Mouse (Mus musculus): ENCODE results near the gene Snx22. TPM values are rescaled to one million over a fixed set of nuclear protein-coding genes. Genes with fewer than 3 reads are reported as not detected.

The Snx22 gene
- polyA plus RNA-seq, 1 experiment from 2014 or later = 5.3 TPM

GRCm38 (mm10) chr9:66091327-66092231, 22.1 kb upstream of the Snx22 start:
- no peak overlapping the region for H3K4me2 ChIP-seq (replicated peaks)
- WGBS = 50% methylated on average over 6 of the region's 6 CpGs
- no peaks in the 10 kb centered on the region for H3K9me3 ChIP-seq
- H3K27ac ChIP-seq = no peak overlapping the region
- H3K4me3 ChIP-seq = no peak overlapping the region
- H3K9ac ChIP-seq = 0 out of 2 replicates have a peak overlapping the region, but pooled peaks have one; percentile 1
- peaks cover 98% of the 10 kb centered on the region for H3K36me3 ChIP-seq
- peaks cover 8% of the 10 kb centered on the region; the same call in 1 of the 2 replicates for H3K4me1 ChIP-seq
- no peaks in the 10 kb centered on the region for H3K27me3 ChIP-seq
- ATAC-seq (ENCODE audit: low FRiP score, low read depth) = no peak

- no peak overlapping the region for H3K4me3 ChIP-seq
- WGBS = 83% methylated on average over 13 of the region's 13 CpGs
- peaks cover 8% of the 10 kb centered on the region; the same call in 1 of the 2 replicates for H3K4me1 ChIP-seq
- no peak overlapping the region for H3K4me2 ChIP-seq (replicated peaks)
- H3K27ac ChIP-seq = peak overlapping the region; percentile 22; the same call in 1 of the 2 replicates
- H3K36me3 ChIP-seq = peaks cover 97% of the 10 kb centered on the region
- H3K9ac ChIP-seq = peak overlapping the region; percentile 4; the same call in 1 of the 2 replicates
- ATAC-seq (ENCODE audit: low FRiP score, low read depth) = no peak
- H3K9me3 ChIP-seq = no peaks in the 10 kb centered on the region
- no peaks in the 10 kb centered on the region for H3K27me3 ChIP-seq
Observed at GRCm38 (mm10) chr9:66090593-66091244, 21.2 kb upstream of the Snx22 start.

GRCm38 (mm10) chr9:66088411-66088810, 18.9 kb upstream of the Snx22 start:
- no peak overlapping the region for H3K4me3 ChIP-seq
- WGBS = 55% methylated on average over 4 of the region's 4 CpGs
- no peaks in the 10 kb centered on the region for H3K9me3 ChIP-seq
- H3K9ac ChIP-seq = no peak overlapping the region
- H3K4me1 ChIP-seq = peaks cover 8% of the 10 kb centered on the region; the same call in 1 of the 2 replicates
- H3K4me2 ChIP-seq (replicated peaks) = no peak overlapping the region
- no peak for ATAC-seq (ENCODE audit: low FRiP score, low read depth)
- H3K27me3 ChIP-seq = no peaks in the 10 kb centered on the region
- H3K36me3 ChIP-seq = peaks cover 74% of the 10 kb centered on the region
- 0 out of 2 replicates have a peak overlapping the region, but pooled peaks have one; percentile 22 for H3K27ac ChIP-seq

- no peak overlapping the region for H3K27ac ChIP-seq
- peaks cover 60% of the 10 kb centered on the region for H3K36me3 ChIP-seq
- no peaks in the 10 kb centered on the region for H3K4me1 ChIP-seq
- H3K27me3 ChIP-seq = no peaks in the 10 kb centered on the region
- H3K4me3 ChIP-seq = no peak overlapping the region
- no peaks in the 10 kb centered on the region for H3K9me3 ChIP-seq
- H3K4me2 ChIP-seq (replicated peaks) = no peak overlapping the region
- H3K9ac ChIP-seq = no peak overlapping the region
- ATAC-seq (ENCODE audit: low FRiP score, low read depth) = no peak
- WGBS = 93% methylated on average over 7 of the region's 7 CpGs
Observed at GRCm38 (mm10) chr9:66087062-66087461, 17.5 kb upstream of the Snx22 start.

GRCm38 (mm10) chr9:66084171-66084570, 14.7 kb upstream of the Snx22 start:
- 88% methylated on average over 3 of the region's 3 CpGs for WGBS
- Histone ChIP-seq H3K27me3 (no peaks in the 10 kb centered on the region), H3K36me3 (peaks cover 33% of the 10 kb centered on the region), H3K4me1 (no peaks in the 10 kb centered on the region), H3K27ac (no peak overlapping the region), H3K9me3 (no peaks in the 10 kb centered on the region), H3K9ac (no peak overlapping the region), H3K4me2 (replicated peaks) (no peak overlapping the region), H3K4me3 (no peak overlapping the region)
- no peak for ATAC-seq (ENCODE audit: low FRiP score, low read depth)

GRCm38 (mm10) chr9:66081999-66082398, 12.5 kb upstream of the Snx22 start:
- peaks cover 11% of the 10 kb centered on the region for H3K36me3 ChIP-seq
- no peak for ATAC-seq (ENCODE audit: low FRiP score, low read depth)
- H3K9ac ChIP-seq = no peak overlapping the region
- no peak overlapping the region for H3K4me2 ChIP-seq (replicated peaks)
- no peaks in the 10 kb centered on the region for H3K9me3 ChIP-seq
- H3K4me1 ChIP-seq = no peaks in the 10 kb centered on the region
- 88% methylated on average over 4 of the region's 4 CpGs for WGBS
- no peaks in the 10 kb centered on the region for H3K27me3 ChIP-seq
- no peak overlapping the region for H3K27ac ChIP-seq
- no peak overlapping the region for H3K4me3 ChIP-seq

- no peak for ATAC-seq (ENCODE audit: low FRiP score, low read depth)
- H3K4me2 ChIP-seq (replicated peaks) = no peak overlapping the region
- no peaks in the 10 kb centered on the region for H3K4me1 ChIP-seq
- H3K9me3 ChIP-seq = no peaks in the 10 kb centered on the region
- H3K36me3 ChIP-seq = peaks cover under 1% of the 10 kb centered on the region
- no peak overlapping the region for H3K27ac ChIP-seq
- no peak overlapping the region for H3K4me3 ChIP-seq
- 64% methylated on average over 3 of the region's 3 CpGs for WGBS
- H3K9ac ChIP-seq = no peak overlapping the region
- no peaks in the 10 kb centered on the region for H3K27me3 ChIP-seq
Observed at GRCm38 (mm10) chr9:66080804-66081459, 11.4 kb upstream of the Snx22 start.

GRCm38 (mm10) chr9:66078493-66078892, 9.0 kb upstream of the Snx22 start:
- peak; percentile 59; the same call in 1 of the 2 replicates for ATAC-seq (ENCODE audit: low FRiP score, low read depth)
- Histone ChIP-seq H3K27me3 (no peaks in the 10 kb centered on the region), H3K27ac (peak overlapping the region; percentile 86), H3K4me2 (replicated peaks) (peak overlapping the region; percentile 41), H3K36me3 (no peaks in the 10 kb centered on the region), H3K4me1 (no peaks in the 10 kb centered on the region), H3K9me3 (peaks cover 6% of the 10 kb centered on the region; the same call in 1 of the 2 replicates), H3K4me3 (no peak overlapping the region), H3K9ac (0 out of 2 replicates have a peak overlapping the region, but pooled peaks have one; percentile 31)
- WGBS = 11% methylated on average over 14 of the region's 14 CpGs

GRCm38 (mm10) chr9:66078072-66078471, 8.6 kb upstream of the Snx22 start:
- 62% methylated on average over 3 of the region's 3 CpGs for WGBS
- no peak overlapping the region for H3K4me3 ChIP-seq
- H3K9ac ChIP-seq = 0 out of 2 replicates have a peak overlapping the region, but pooled peaks have one; percentile 31
- H3K4me1 ChIP-seq = no peaks in the 10 kb centered on the region
- H3K4me2 ChIP-seq (replicated peaks) = peak overlapping the region; percentile 41
- H3K9me3 ChIP-seq = peaks cover 6% of the 10 kb centered on the region; the same call in 1 of the 2 replicates
- H3K27ac ChIP-seq = peak overlapping the region; percentile 86
- H3K36me3 ChIP-seq = no peaks in the 10 kb centered on the region
- no peaks in the 10 kb centered on the region for H3K27me3 ChIP-seq
- no peak for ATAC-seq (ENCODE audit: low FRiP score, low read depth)

GRCm38 (mm10) chr9:66072754-66073153, 3.2 kb upstream of the Snx22 start:
- H3K9me3 ChIP-seq = peaks cover 6% of the 10 kb centered on the region; the same call in 1 of the 2 replicates
- no peak for ATAC-seq (ENCODE audit: low FRiP score, low read depth)
- WGBS = 83% methylated on average over 7 of the region's 7 CpGs

GRCm38 (mm10) chr9:66070151-66070550, 632 bp upstream of the Snx22 start:
- H3K36me3 ChIP-seq = peaks cover 25% of the 10 kb centered on the region
- H3K9me3 ChIP-seq = peaks cover 6% of the 10 kb centered on the region; the same call in 1 of the 2 replicates
- H3K4me1 ChIP-seq = peaks cover 13% of the 10 kb centered on the region
- H3K4me2 ChIP-seq (replicated peaks) = peak overlapping the region; percentile 97; the same call in 1 of the 2 replicates
- H3K27me3 ChIP-seq = peaks cover 48% of the 10 kb centered on the region
- no peak overlapping the region for H3K9ac ChIP-seq
- WGBS = 86% methylated on average over 5 of the region's 5 CpGs
- H3K27ac ChIP-seq = no peak overlapping the region
- ATAC-seq (ENCODE audit: low FRiP score, low read depth) = no peak
- no peak overlapping the region for H3K4me3 ChIP-seq

More at GRCm38 (mm10) chr9:66072754-66073153, 3.2 kb upstream of the Snx22 start:
- Histone ChIP-seq H3K4me2 (replicated peaks) (no peak overlapping the region), H3K36me3 (no peaks in the 10 kb centered on the region), H3K27me3 (peaks cover 35% of the 10 kb centered on the region), H3K27ac (no peak overlapping the region), H3K4me3 (no peak overlapping the region), H3K4me1 (peaks cover 13% of the 10 kb centered on the region), H3K9ac (no peak overlapping the region)
